Mouse (Mus musculus): ENCODE measurements around the gene Gprc6a. TPM values are rescaled to one million over a fixed set of nuclear protein-coding genes. Genes with fewer than 3 reads are reported as not detected.

The Gprc6a gene
- polyA plus RNA-seq (2012; ENCODE audit: insufficient read depth, insufficient read length, missing spikeins) = not detected in 2 replicates

DNA sequence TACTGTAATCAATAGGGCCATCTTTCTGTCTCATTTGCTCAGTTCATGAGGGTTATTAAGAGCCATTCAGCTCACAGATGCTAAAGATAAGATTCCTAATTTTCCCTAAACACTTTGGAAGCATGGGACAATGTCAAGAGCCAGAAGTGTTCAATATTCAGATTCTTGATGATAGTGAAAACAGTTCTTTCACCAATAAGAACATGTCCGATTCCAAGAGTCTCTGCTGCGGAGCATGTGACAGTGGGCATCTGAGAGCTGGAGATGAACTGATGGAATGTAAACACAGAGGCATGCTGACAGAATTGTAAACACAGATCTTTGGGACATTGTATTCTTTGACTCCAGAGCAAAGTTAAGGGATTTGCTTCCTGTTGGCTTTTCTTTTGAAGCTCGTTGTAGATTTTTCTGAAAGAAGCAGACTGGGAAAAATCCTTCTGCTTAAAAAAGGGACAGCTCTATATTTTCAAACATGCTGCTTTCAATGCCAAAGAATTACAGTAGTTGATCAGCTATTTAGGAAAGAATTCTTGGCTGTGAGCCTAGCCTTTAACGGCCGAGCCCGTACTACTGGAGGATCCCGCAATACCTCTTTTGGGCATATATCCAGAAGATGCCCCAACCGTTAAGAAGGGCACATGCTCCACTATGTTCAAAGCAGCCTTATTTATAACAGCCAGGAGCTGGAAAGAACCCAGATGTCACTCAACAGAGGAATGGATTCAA is at the start of gene Gprc6a:
Gene Gprc6a, minus strand, starts transcription at position 51 of the 726 bp plus-strand sequence.
- no peak within 1 kb of the TSS for H3K27ac ChIP-seq (ENCODE audit: insufficient read depth, low read depth, low read length)
- no peak within 1 kb of the TSS for H3K4me3 ChIP-seq (ENCODE audit: insufficient read depth, low read length)
- no peak for TF ChIP-seq POLR2A (IDR thresholded peaks at IDR 0.05; ENCODE audit: borderline replicate concordance, low read depth, low read length)
- no peaks in the 10 kb centered on the region for H3K4me1 ChIP-seq (ENCODE audit: control insufficient read depth, insufficient read depth, low read length)

- H3K4me3 ChIP-seq (ENCODE audit: insufficient read depth, low read length) = no peak overlapping the region
- TF ChIP-seq CTCF (IDR thresholded peaks at IDR 0.05; ENCODE audit: low read depth, low read length) = no peak
- no peak for TF ChIP-seq POLR2A (IDR thresholded peaks at IDR 0.05; ENCODE audit: borderline replicate concordance, low read depth, low read length)
- no peak overlapping the region for H3K27ac ChIP-seq (ENCODE audit: insufficient read depth, low read depth, low read length)
- no peaks in the 10 kb centered on the region for H3K4me1 ChIP-seq (ENCODE audit: control insufficient read depth, insufficient read depth, low read length)
Observed at GRCm38 (mm10) chr10:51678251-51678639, 47.0 kb upstream of the Gprc6a start.

- H3K4me3 ChIP-seq (ENCODE audit: insufficient read depth, low read length) = no peak within 1 kb of the TSS
Observed at GRCm38 (mm10) chr10:51677548-51678250, 46.4 kb upstream of the Gprc6a start, which contains the start of gene Rfx6. Gene Rfx6, plus strand, starts transcription at chr10:51677756.

DNA sequence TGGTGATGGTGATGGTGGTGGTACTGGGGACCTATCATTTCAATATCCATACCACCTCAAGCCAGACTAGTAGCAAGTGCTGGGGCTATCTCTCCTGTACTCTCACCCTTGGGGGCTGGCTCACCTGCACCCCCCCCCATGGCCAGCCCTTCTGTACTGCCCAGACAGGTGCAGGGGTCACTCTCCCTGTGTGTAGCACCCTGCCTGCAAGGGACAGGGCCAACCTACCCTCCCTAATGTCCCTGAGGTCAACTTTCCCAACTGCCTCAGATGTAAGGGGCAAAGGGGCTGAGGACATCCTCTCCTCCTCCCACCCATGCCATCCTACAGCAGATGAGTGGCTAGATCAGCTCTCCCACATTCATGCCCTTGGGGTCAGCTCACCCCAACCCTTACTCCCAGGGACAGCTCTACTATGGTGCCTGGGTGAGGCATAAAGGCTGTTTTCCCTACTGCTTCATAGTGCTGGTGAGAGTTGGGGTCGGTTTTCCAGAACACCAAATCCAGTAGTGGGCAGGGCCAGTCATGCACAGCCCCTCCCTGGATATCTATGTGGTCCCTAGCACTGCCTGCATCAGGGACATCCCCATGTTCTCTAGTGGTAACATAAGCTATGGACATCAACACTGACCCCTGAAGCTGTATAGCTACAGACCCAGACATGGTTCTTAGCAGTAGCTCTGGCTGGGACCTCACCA is 41.0 kb upstream of the Gprc6a start:
- no peak overlapping the region for H3K4me3 ChIP-seq (ENCODE audit: insufficient read depth, low read length)
- no peaks in the 10 kb centered on the region for H3K4me1 ChIP-seq (ENCODE audit: control insufficient read depth, insufficient read depth, low read length)
- no peak overlapping the region for H3K27ac ChIP-seq (ENCODE audit: insufficient read depth, low read depth, low read length)
- no peak for TF ChIP-seq CTCF (IDR thresholded peaks at IDR 0.05; ENCODE audit: low read depth, low read length)
- no peak for TF ChIP-seq POLR2A (IDR thresholded peaks at IDR 0.05; ENCODE audit: borderline replicate concordance, low read depth, low read length)

More at GRCm38 (mm10) chr10:51677548-51678250, 46.4 kb upstream of the Gprc6a start, which contains the start of gene Rfx6:
- Histone ChIP-seq H3K4me1 (ENCODE audit: control insufficient read depth, insufficient read depth, low read length) (no peaks in the 10 kb centered on the region), H3K27ac (ENCODE audit: insufficient read depth, low read depth, low read length) (no peak within 1 kb of the TSS)
- no peak for TF ChIP-seq POLR2A (IDR thresholded peaks at IDR 0.05; ENCODE audit: borderline replicate concordance, low read depth, low read length)
- no peak for TF ChIP-seq CTCF (IDR thresholded peaks at IDR 0.05; ENCODE audit: low read depth, low read length)

GRCm38 (mm10) chr10:51671583-51671982 is 40.3 kb upstream of the Gprc6a start:
- H3K27ac ChIP-seq (ENCODE audit: insufficient read depth, low read depth, low read length) = no peak overlapping the region
- no peak for TF ChIP-seq POLR2A (IDR thresholded peaks at IDR 0.05; ENCODE audit: borderline replicate concordance, low read depth, low read length)
- TF ChIP-seq CTCF (IDR thresholded peaks at IDR 0.05; ENCODE audit: low read depth, low read length) = no peak
- H3K4me3 ChIP-seq (ENCODE audit: insufficient read depth, low read length) = no peak overlapping the region
- H3K4me1 ChIP-seq (ENCODE audit: control insufficient read depth, insufficient read depth, low read length) = no peaks in the 10 kb centered on the region

- Histone ChIP-seq H3K4me3 (ENCODE audit: insufficient read depth, low read length) (no peak overlapping the region), H3K27ac (ENCODE audit: insufficient read depth, low read depth, low read length) (no peak overlapping the region), H3K4me1 (ENCODE audit: control insufficient read depth, insufficient read depth, low read length) (no peaks in the 10 kb centered on the region)
- TF ChIP-seq CTCF (IDR thresholded peaks at IDR 0.05; ENCODE audit: low read depth, low read length) (no peak), POLR2A (IDR thresholded peaks at IDR 0.05; ENCODE audit: borderline replicate concordance, low read depth, low read length) (no peak)
Observed at GRCm38 (mm10) chr10:51669334-51669733, 38.1 kb upstream of the Gprc6a start.

- no peak overlapping the region for H3K4me3 ChIP-seq (ENCODE audit: insufficient read depth, low read length)
- H3K27ac ChIP-seq (ENCODE audit: insufficient read depth, low read depth, low read length) = no peak overlapping the region
- H3K4me1 ChIP-seq (ENCODE audit: control insufficient read depth, insufficient read depth, low read length) = no peaks in the 10 kb centered on the region
- TF ChIP-seq POLR2A (IDR thresholded peaks at IDR 0.05; ENCODE audit: borderline replicate concordance, low read depth, low read length) (no peak), CTCF (IDR thresholded peaks at IDR 0.05; ENCODE audit: low read depth, low read length) (no peak)
Observed at GRCm38 (mm10) chr10:51657324-51657723, 26.1 kb upstream of the Gprc6a start.

DNA sequence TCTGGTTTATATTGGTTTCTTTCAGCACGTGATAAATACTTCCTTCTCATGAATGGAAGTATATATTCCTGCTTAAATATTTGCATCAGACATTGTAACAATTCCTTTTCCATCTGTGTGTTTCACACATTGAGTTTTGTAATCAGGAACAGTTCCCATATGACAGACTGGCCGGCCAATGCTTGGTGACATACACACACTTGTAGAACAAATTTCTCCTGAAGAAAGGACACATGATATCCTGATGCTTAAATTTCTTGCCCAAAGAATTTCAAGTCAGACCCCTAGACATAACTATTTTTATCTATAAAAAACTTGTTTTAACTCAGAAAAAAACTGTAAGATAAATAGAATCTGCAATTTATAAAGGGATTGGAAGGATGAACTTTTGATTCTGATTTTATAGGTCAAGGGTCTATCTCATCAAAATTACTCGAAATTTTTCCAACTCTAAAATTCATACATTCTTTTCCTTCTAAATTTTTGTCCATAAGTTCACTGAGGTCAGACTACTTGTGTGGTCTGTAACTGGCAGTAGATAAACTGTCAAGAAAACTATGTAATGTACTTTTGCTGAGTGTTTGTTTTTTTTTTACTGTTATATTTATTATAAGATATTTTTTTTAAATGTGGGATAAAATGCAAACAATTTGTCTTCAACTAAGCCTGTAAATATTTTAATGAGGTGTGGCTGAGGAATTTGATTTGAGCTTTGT is 18.4 kb upstream of the Gprc6a start:
- H3K4me3 ChIP-seq (ENCODE audit: insufficient read depth, low read length) = no peak overlapping the region
- TF ChIP-seq POLR2A (IDR thresholded peaks at IDR 0.05; ENCODE audit: borderline replicate concordance, low read depth, low read length) = no peak
- no peak for TF ChIP-seq CTCF (IDR thresholded peaks at IDR 0.05; ENCODE audit: low read depth, low read length)
- no peak overlapping the region for H3K27ac ChIP-seq (ENCODE audit: insufficient read depth, low read depth, low read length)
- H3K4me1 ChIP-seq (ENCODE audit: control insufficient read depth, insufficient read depth, low read length) = no peaks in the 10 kb centered on the region

GRCm38 (mm10) chr10:51621193-51621592 is 10.1 kb downstream of the Gprc6a start:
- H3K27ac ChIP-seq (ENCODE audit: insufficient read depth, low read depth, low read length) = no peak overlapping the region
- TF ChIP-seq POLR2A (IDR thresholded peaks at IDR 0.05; ENCODE audit: borderline replicate concordance, low read depth, low read length) (no peak), CTCF (IDR thresholded peaks at IDR 0.05; ENCODE audit: low read depth, low read length) (no peak)
- no peak overlapping the region for H3K4me3 ChIP-seq (ENCODE audit: insufficient read depth, low read length)
- H3K4me1 ChIP-seq (ENCODE audit: control insufficient read depth, insufficient read depth, low read length) = no peaks in the 10 kb centered on the region

Data from bone marrow macrophage, adult 2 months (primary cell).